ENCODE assay signal across 8 mouse cellular contexts in the genomic region with DNA sequence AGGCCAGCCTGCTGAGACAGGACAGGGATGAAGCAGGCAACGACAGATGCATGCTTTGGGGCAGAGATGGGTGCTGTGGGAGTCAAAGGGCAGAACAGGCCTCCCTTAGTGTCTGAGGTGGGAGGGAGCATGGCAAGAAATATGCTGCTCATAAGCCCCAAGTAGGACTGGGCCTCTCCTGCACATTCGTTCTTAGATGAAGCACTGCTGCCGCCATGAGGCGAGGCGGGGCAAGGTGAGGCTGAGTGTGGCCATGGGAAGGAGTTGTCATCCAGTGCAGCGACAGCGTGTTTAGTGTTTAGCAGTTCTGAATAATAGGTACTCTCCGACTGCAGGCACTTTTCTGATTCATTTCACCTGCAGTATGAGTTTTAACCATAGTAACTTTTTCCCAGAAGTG. TPM values are rescaled to one million over a fixed set of nuclear protein-coding genes. Genes with fewer than 3 reads are reported as not detected.
DNase-seq lines count a peak whose midpoint lies in the region; ATAC-seq lines count a peak whose summit lies in the region.

No protein-coding gene starts in this region.

- ATAC-seq in cerebellum, adult (ENCODE audit: insufficient number of reproducible peaks, low FRiP score, low TSS enrichment), result peak; percentile 49; the same call in 1 of the 2 replicates

- DNase-seq in cerebellum, adult 9-10 months, result no peak
- DNase-seq in ovary, postnatal 10 days (ENCODE audit: low spot score), result peak; percentile 7
- DNase-seq in ovary, adult 18-20 months (ENCODE audit: low spot score), result no peak
- peak; percentile 23 to 47 for DNase-seq in cerebellum, postnatal 36 days
- peak; percentile 34 to 51 for DNase-seq in layer of hippocampus, postnatal 36 days
- DNase-seq in spleen, postnatal 36 days (ENCODE audit: low spot score in 2 of 2), result peak; percentile 16 to 24
- DNase-seq in neural tube, embryonic 10.5 days (ENCODE audit: extremely low spot score, low spot score), result no peak

RNA-seq across cellular contexts. Expression of a gene that starts 26.1 kb away (rescaled TPM):
- total RNA-seq in layer of hippocampus, postnatal 36 days (2021), result 10 to 100 TPM; 25.5 to 37.0 TPM

RNA-seq across cellular contexts. Expression of a gene that starts 31.4 kb away (rescaled TPM):
- not detected for total RNA-seq in layer of hippocampus, postnatal 36 days (2021)

RNA-seq across cellular contexts. Expression of a gene that starts 53.3 kb away (rescaled TPM):
- under 1 TPM; 0.35 to 0.67 TPM for total RNA-seq in layer of hippocampus, postnatal 36 days (2021)

Comparison
In these comparisons a context has a peak if more than half of its experiments do, and no peak if none do; other contexts are left out.
1. DNase-seq: peak in ovary, postnatal 10 days (single experiment), cerebellum, postnatal 36 days (2 of 2), layer of hippocampus, postnatal 36 days (2 of 2) and spleen, postnatal 36 days (2 of 2); none in cerebellum, adult 9-10 months (single experiment), ovary, adult 18-20 months (single experiment) and neural tube, embryonic 10.5 days (single experiment).